Mouse (Mus musculus) midbrain, postnatal 0 days (tissue): ENCODE data around the gene Ntm. TPM values are rescaled to one million over a fixed set of nuclear protein-coding genes. Genes with fewer than 3 reads are reported as not detected.

ENCODE experiments used
- ATAC-seq: fragments of 200-750 bp; cut with Nextera tagmentation; 2 replicates; pipeline ENCODE4 v1.8.0; 2017; ENCODE audit warnings: moderate number of reproducible peaks, mild to moderate bottlenecking, moderate TSS enrichment, moderate library complexity; ENCODE audit not compliant: low FRiP score
- DNase-seq: peaks from one replicate; pipeline ENCODE4 v3.0.0-alpha.2; 2015; ENCODE audit warnings: low spot score
- H3K27ac ChIP-seq: fragments of 300-500 bp; sonication (generic); 2 replicates; pipeline ENCODE4 v1.5.1; 2014; ENCODE audit warnings: low read depth, mild to moderate bottlenecking, low read length, mixed read lengths
- H3K27me3 ChIP-seq: fragments of 300-500 bp; sonication (generic); 2 replicates; pipeline ENCODE4 v1.6.1; 2014; ENCODE audit warnings: low read length, control low read depth, mixed read lengths; ENCODE audit not compliant: insufficient read depth
- H3K36me3 ChIP-seq: fragments of 300-500 bp; sonication (generic); 2 replicates; pipeline ENCODE4 v1.6.1; 2014; ENCODE audit warnings: low read length, control low read depth, mixed read lengths; ENCODE audit not compliant: insufficient read depth
- H3K4me1 ChIP-seq: fragments of 300-500 bp; sonication (generic); 2 replicates; pipeline ENCODE4 v1.6.1; 2014; ENCODE audit warnings: mild to moderate bottlenecking, control low read depth, antibody characterized with exemption, low read length, mixed read lengths; ENCODE audit not compliant: insufficient read depth
- H3K4me2 ChIP-seq: fragments of 300-500 bp; sonication (generic); 2 replicates; pipeline ENCODE4 v1.6.1; 2014; ENCODE audit warnings: low read depth, mild to moderate bottlenecking, low read length, mixed read lengths; ENCODE audit not compliant: poor library complexity, severe bottlenecking
- H3K4me3 ChIP-seq: fragments of 300-500 bp; sonication (generic); 2 replicates; pipeline ENCODE4 v1.5.1; 2014; ENCODE audit warnings: low read depth, mild to moderate bottlenecking, low read length, moderate library complexity
- H3K9ac ChIP-seq: fragments of 300-500 bp; sonication (generic); replicated peaks from 2 replicates; pipeline ENCODE4 v1.6.1; 2014; ENCODE audit warnings: mild to moderate bottlenecking, low read length, moderate library complexity, mixed read lengths; ENCODE audit not compliant: poor library complexity, severe bottlenecking
- H3K9me3 ChIP-seq: fragments of 300-500 bp; sonication (generic); 2 replicates; pipeline ENCODE4 v1.6.1; 2016; ENCODE audit warnings: low read length, control low read depth
- CTCF ChIP-seq: IDR thresholded peaks from 2 replicates; pipeline ENCODE4 v1.5.1; 2016; ENCODE audit warnings: antibody characterized with exemption, mild to moderate bottlenecking
- WGBS: fragments of 180-500 bp; shearing (Covaris S2); extraction: QIAGEN DNeasy Blood & Tissue Kit; methylation state at CpG from one replicate; pipeline ENCODE4 v1.1.7; 2014; 5-methylcytosine and 5-hydroxymethylcytosine counted together
- polyA plus RNA-seq: library from polyadenylated mRNA; unstranded; fragments of >200 nt; fragmentation: Nextera tagmentation; extraction: Ambion mirVana; gene quantifications from 2 replicates; pipeline ENCODE4 v1.2.1, GENCODE M21; 2015
- total RNA-seq: library from RNA; depleted of rRNA; stranded (reverse); fragments of >200 nt; gene quantifications from 2 replicates; pipeline ENCODE4 v1.2.3, GENCODE M21; 2014

Gene Ntm
- total and polyA plus RNA-seq, 2 experiments from 2014 or later: 244 to 322 TPM

DNA sequence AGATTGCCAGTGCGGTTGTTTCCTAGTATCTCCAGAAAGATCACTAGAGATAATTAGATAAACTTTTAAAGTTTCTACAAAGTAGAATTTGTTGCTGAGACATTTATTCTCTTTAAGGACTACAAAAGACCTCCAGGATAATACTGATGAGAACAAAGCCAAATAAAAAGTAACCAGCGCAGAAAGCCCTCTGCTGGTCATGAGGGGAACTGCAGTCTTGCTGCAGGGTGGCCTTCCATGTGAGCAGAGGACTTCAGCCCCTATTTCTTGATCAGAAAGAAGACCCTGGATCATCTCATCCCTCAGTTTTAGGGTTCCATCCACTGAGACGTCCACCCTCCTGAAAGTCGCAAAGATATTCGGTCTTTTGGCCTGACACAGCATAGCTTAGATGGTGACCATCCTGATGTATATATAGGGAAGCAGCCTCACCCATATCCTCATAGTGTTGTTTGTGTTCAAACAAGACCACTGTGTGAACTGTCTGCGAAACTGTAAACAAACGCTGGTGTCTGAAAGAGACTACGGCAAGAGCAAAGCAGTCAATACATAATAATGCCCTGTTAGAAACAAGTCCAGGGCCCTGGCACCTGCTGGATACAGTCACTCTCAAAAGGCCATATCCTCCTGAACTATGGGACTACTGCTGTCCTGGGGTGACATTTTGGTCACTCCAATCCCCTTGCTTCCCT, 553.6 kb downstream of the Ntm start:
- 58% methylated on average over 8 of the region's 8 CpGs for WGBS
- Histone ChIP-seq H3K9ac (no peak overlapping the region), H3K27me3 (no peaks in the 10 kb centered on the region), H3K36me3 (no peaks in the 10 kb centered on the region), H3K9me3 (no peaks in the 10 kb centered on the region), H3K4me1 (no peaks in the 10 kb centered on the region), H3K4me2 (peak overlapping the region; percentile 83), H3K4me3 (peak overlapping the region; percentile 69), H3K27ac (no peak overlapping the region)
- ATAC-seq: no peak
- peak; percentile 91 for TF ChIP-seq CTCF
- DNase-seq: peak; percentile 64

DNA sequence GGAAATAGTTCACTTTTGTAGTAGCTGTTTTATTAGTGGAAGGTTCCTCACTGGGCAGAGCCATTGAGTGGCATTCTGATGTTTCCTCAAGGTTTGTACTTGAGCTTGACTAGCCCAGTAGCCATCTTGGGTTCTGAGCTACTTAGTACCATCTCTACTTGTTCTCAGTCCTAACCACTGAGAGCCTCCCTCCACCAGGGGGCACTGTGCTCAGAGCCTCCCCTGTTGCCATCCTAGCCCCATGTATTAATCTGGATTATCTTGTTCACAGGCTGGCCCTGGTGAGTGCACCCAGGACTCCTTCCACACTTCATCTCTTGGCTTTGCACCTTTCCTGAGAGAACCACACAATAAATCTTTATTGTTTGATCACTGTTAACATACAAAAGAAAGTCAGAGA, 555.0 kb downstream of the Ntm start:
- no peak for DNase-seq
- no peaks in the 10 kb centered on the region for H3K36me3 ChIP-seq
- H3K9ac ChIP-seq: no peak overlapping the region
- no peak for ATAC-seq
- no peaks in the 10 kb centered on the region for H3K9me3 ChIP-seq
- no peaks in the 10 kb centered on the region for H3K4me1 ChIP-seq
- no peak overlapping the region for H3K4me2 ChIP-seq
- peak; percentile 59 for TF ChIP-seq CTCF
- H3K27me3 ChIP-seq: no peaks in the 10 kb centered on the region
- no peak overlapping the region for H3K4me3 ChIP-seq
- no peak overlapping the region for H3K27ac ChIP-seq

DNA sequence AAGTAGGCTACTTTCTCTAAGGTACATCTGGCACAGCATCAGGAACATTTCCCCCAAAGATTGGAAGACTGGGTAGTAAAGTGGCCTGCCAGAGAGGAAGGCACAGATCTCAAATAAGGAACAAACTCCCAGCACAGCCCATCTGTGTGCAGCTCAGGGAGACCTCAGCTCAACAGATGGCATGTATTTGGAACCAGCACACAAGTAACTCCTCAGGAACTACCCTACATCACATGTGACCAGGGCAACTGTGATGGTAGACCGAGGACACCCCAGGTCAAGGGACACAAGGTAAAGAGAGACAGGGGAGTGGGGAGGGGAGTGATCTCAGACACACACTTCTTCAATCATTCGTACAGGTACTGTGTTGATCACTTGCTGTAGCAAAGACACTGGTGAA, 556.0 kb downstream of the Ntm start:
- H3K9me3 ChIP-seq: no peaks in the 10 kb centered on the region
- no peak overlapping the region for H3K27ac ChIP-seq
- no peaks in the 10 kb centered on the region for H3K27me3 ChIP-seq
- no peak overlapping the region for H3K4me3 ChIP-seq
- H3K4me2 ChIP-seq: no peak overlapping the region
- H3K36me3 ChIP-seq: no peaks in the 10 kb centered on the region
- ATAC-seq (no peak), DNase-seq (no peak)
- 86% methylated on average over 2 of the region's 2 CpGs for WGBS
- no peaks in the 10 kb centered on the region for H3K4me1 ChIP-seq
- no peak overlapping the region for H3K9ac ChIP-seq
- no peak for TF ChIP-seq CTCF

DNA sequence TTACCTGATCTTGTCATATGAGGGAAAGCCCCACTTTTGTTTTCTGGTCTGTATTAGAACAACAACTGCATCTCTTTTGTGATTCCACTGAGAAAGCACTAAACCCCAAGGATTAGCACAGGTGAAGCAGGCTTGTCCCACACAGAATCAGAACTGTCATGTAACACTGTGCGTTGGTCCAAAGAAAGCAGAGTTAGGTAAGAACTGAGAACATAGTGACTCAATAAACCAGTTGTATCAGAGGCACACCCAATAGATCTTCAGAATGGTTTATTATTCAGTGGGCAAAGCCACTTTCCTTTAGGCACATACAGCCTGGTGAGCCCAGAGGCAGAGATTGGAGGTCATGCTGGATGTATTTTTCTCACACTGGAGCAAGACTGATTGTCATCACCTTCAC, 556.9 kb downstream of the Ntm start:
- WGBS: 95% methylated on average over 1 of the region's 1 CpGs
- no peaks in the 10 kb centered on the region for H3K27me3 ChIP-seq
- ATAC-seq: no peak

DNA sequence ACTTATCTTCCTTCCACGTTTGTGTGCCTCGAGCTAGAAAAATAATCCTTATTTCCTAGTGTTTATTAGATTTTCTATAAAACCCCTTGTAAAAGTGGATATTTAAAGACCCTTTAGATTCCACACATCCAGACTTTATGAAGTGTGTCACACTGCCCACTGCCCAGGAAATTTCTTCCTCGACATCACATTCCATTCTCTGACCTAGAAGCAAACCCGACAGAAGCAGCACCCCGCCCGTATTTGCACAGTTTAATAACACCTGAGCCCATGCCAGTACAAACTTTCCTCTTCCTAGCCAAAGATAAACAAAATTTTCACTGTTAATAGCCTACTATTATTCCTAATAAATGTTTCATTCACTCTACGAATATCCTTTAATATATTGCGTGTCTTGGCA, 562.8 kb downstream of the Ntm start:
- H3K36me3 ChIP-seq: no peaks in the 10 kb centered on the region
- TF ChIP-seq CTCF: no peak
- no peak overlapping the region for H3K4me3 ChIP-seq
- no peaks in the 10 kb centered on the region for H3K27me3 ChIP-seq
- H3K27ac ChIP-seq: no peak overlapping the region
- no peak for DNase-seq
- H3K9ac ChIP-seq: no peak overlapping the region
- no peaks in the 10 kb centered on the region for H3K4me1 ChIP-seq
- ATAC-seq: no peak
- no peak overlapping the region for H3K4me2 ChIP-seq
- no peaks in the 10 kb centered on the region for H3K9me3 ChIP-seq
- 77% methylated on average over 8 of the region's 8 CpGs for WGBS

More for the DNA sequence above, 556.9 kb downstream of the Ntm start:
- DNase-seq: no peak
- H3K9ac ChIP-seq: no peak overlapping the region
- no peak overlapping the region for H3K4me2 ChIP-seq
- H3K4me3 ChIP-seq: no peak overlapping the region
- H3K9me3 ChIP-seq: no peaks in the 10 kb centered on the region
- no peaks in the 10 kb centered on the region for H3K4me1 ChIP-seq
- no peak overlapping the region for H3K27ac ChIP-seq
- no peak for TF ChIP-seq CTCF
- no peaks in the 10 kb centered on the region for H3K36me3 ChIP-seq

DNA sequence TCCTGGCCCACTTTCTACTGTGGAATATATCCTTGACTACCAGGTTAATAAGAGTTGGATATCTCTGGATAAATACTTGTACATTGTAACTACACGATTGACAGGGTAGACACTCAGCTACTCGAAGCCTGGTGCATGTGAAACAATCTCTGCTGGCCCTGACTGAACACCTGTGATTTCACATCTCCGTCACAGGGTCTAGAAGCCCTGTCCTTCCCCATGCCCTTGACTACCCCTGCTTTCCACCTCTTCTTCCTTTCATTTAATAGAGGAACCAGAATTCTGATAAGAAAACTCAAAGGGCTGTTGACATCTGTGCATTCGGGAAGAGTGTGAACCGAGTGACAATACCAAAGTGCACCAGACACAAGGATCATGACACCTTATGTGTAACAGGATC, 566.8 kb downstream of the Ntm start:
- ATAC-seq: no peak
- WGBS: 84% methylated on average over 5 of the region's 5 CpGs

More for the DNA sequence above, 566.8 kb downstream of the Ntm start:
- H3K27ac ChIP-seq: no peak overlapping the region
- no peak for DNase-seq
- H3K9ac ChIP-seq: no peak overlapping the region
- H3K27me3 ChIP-seq: no peaks in the 10 kb centered on the region
- H3K36me3 ChIP-seq: no peaks in the 10 kb centered on the region
- no peaks in the 10 kb centered on the region for H3K9me3 ChIP-seq
- no peak overlapping the region for H3K4me2 ChIP-seq
- no peak overlapping the region for H3K4me3 ChIP-seq
- no peaks in the 10 kb centered on the region for H3K4me1 ChIP-seq
- no peak for TF ChIP-seq CTCF
